Mouse (Mus musculus): Measurements from ENCODE around the gene Zfp626.
A peak's percentile ranks its signal among the peaks of the same experiment; 100 is the strongest.
"Not testable (repeated sequence)": the region's sequence is repeated elsewhere in the genome, so short reads cannot be mapped to it uniquely, and the experiment has no call there.

Zfp626 gene

GRCm38 (mm10) chr7:27860396-27861235 is 53.6 kb downstream of the Zfp626 start:
- peak; percentile 68 to 77 for DNase-seq

GRCm38 (mm10) chr7:27862578-27862977 is 55.6 kb downstream of the Zfp626 start:
- not testable (repeated sequence) for DNase-seq

Measured in thymus, adult 18-20 months (tissue).